Mouse (Mus musculus) embryonic stem cell, embryonic (primary cell): ENCODE data around the gene Hic1.

ENCODE experiments used
- CTCF ChIA-PET, 4 experiments: fragments of 300-600 bp in 2 of 4; fragments of 350-600 bp in 2 of 4; sonication (Branson Sonifier 250); formaldehyde crosslinking; loops; one replicate each; lab custom pipeline; 2022; ENCODE audit warnings: inconsistent platforms in 2 of 4; lab: Charles Lee
- POLR2A ChIA-PET, 4 experiments: fragments of 300-600 bp in 2 of 4; fragments of 350-600 bp in 2 of 4; sonication (Branson Sonifier 250); formaldehyde crosslinking; loops; one replicate each; lab custom pipeline; 2022; ENCODE audit warnings: antibody characterized with exemption in 4 of 4, inconsistent platforms in 1 of 4; lab: Charles Lee

The Hic1 gene

GRCm38 (mm10) chr11:75169405-75170080, at the start of gene Hic1:
TSS of gene Hic1 (minus strand) at chr11:75169519.
- ChIA-PET CTCF (interaction anchor here (0.6 to 3.4 kb wide), 76 partner anchors 8 to 1396 kb away, joined by 3 to 35 read pairs (median 4); partner anchors contain the start of genes Dph1 (in 2 of the 4), Ovca2 (in 2 of the 4), Rtn4rl1 (in 2 of the 4) and Mnt (in 1 of the 4)), POLR2A (interaction anchor here in 3 of 4 experiments (0.5 to 3.1 kb wide), 41 partner anchors 9 to 551 kb away, joined by 3 to 22 read pairs (median 4); partner anchors contain the start of genes Rtn4rl1 (in 2 of the 3), Dph1 (in 1 of the 3), Ovca2 (in 1 of the 3) and Smg6 (in 1 of the 3))

DNA sequence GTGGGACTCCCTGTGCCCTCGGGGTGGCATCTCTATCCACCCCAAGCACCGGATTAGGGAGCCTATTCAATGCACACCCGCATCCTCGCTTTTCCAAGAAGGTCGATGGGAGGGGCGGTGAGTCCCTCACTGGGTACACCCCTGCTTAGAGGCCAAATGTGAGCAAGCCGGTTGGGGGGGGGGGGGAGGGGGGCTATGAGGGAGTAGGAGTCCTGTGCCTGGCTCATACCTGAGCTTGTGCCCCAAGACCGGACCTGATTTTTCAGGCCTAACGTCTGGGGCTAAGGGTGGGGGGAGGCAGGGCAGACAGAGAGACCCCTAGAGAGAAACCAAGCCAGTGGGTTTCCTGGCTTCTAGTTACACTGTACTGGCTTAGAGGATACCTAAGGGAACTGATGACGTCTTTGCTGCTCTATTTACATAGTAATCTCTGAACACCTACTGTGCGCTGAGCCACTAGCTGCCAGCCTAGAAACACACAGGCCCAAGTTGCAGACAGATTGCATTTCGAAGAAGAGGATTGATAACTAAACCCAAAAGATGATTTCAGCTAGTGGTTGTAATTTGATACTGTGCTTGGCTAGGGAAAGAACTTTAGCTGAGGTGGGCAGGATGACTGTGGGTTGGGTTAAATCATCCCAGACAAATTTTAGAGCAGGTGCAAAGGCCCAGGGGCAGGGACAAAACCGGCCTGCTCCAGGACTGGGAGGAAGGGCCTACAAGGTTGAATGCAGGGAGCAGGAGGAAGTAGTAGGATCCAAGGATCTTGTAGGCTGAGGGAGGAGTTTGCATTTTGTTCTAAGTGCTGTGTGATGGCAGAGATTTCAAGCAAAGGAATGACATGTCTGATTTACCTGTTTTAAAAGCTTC, 45.0 kb upstream of the Hic1 start:
- ChIA-PET CTCF (interaction anchor here in 3 of 4 experiments (0.7 to 1.2 kb wide), 5 partner anchors 14 to 88 kb away, joined by 3 to 5 read pairs (median 4); no protein-coding TSS in a partner anchor), POLR2A (interaction anchor here (0.5 to 3.4 kb wide), 22 partner anchors 8 to 435 kb away, joined by 3 to 17 read pairs (median 4); partner anchors contain the start of genes Ovca2 (in 1 of the 4), Rpa1 (in 1 of the 4), Rtn4rl1 (in 1 of the 4) and Smyd4 (in 1 of the 4))

DNA sequence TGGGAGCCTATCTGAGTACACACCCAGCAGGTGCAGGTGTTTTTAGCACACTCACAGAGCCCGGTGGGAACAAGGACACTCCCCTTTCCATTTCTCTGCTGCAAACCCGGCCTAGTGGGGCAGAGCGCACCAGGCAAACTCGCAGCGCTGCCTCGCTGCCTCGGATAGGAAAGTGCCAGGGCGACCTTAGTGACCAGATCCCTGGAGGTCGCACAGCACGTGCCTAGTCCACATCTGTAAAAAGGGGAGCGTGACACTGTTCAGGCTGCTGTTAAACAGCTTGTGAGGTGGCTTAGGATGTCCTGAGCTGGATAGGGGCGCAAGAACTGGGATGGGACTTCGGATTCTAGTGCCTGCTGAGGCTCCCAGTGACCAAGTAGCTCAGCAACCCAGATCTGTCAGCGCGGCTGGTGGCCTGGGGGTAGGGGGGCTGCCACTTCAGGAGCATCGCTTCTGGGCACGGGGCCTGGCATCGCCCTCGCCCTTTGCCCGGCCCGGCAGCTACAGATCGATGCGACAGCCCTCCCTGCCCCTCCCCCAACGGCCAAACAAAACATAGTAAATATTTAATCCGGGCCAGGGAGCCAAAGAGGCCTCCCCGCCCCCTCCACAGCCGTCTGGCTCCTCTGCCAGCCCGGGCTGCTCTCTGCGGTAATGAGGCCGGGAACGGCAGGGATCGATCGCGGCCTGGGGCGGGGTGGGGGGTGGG, 44.2 kb upstream of the Hic1 start:
- ChIA-PET CTCF (interaction anchor here in 2 of 4 experiments (0.7 to 1.2 kb wide), 3 partner anchors 77 to 89 kb away, joined by 3 to 4 read pairs (median 4); no protein-coding TSS in a partner anchor), POLR2A (interaction anchor here (0.5 to 3.4 kb wide), 13 partner anchors 8 to 436 kb away, joined by 3 to 17 read pairs (median 3); partner anchors contain the start of genes Rpa1 (in 1 of the 4), Rtn4rl1 (in 1 of the 4) and Smyd4 (in 1 of the 4))

- CTCF ChIA-PET, result interaction anchor here in 1 of 4 experiments (0.6 to 1.1 kb wide), 2 partner anchors 78 to 289 kb away, joined by 3 to 4 read pairs; no protein-coding TSS in a partner anchor
- POLR2A ChIA-PET, result interaction anchor here in 2 of 4 experiments (0.9 to 3.4 kb wide), 5 partner anchors 17 to 248 kb away, joined by 3 to 17 read pairs (median 3); partner anchors contain the start of genes Rpa1 (in 2 of the 2), Smyd4 (in 2 of the 2), Rtn4rl1 (in 1 of the 2) and Tlcd2 (in 1 of the 2)
Observed at GRCm38 (mm10) chr11:75212876-75213275, 43.6 kb upstream of the Hic1 start.

DNA sequence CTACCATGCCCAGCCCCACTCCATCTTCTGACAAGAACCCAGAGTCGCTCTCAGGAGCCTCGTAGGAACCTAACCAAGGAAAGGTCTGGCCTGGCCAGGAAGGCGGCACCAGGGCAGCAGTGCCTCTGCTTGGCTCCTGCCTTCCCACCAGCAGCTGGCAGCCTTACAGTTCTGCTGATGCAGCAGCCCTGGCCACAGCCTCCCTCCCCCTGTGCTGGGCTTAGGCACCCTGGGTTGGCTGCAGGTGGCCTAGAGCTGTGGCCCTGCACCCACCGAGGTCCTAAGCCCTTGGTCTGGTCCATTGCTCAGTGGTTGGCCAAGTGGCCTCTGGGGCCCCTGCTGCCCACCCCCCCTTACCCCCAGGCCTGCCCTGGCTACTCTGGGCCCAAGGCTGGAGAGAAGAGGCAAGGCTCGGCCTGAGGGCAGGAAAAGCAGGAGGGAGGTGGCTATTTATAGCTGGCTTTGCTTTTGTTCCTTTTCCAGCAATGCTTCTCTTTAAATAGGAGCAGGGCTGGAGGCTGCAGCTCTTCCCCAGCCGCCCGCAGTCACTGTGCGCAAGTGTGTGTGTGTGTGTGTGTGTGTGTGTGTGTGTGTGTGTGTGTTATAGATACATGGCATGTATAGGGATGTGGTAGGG, 42.8 kb upstream of the Hic1 start:
- CTCF ChIA-PET, result interaction anchor here in 2 of 4 experiments (0.6 kb wide), 3 partner anchors 61 to 288 kb away, joined by 3 read pairs; no protein-coding TSS in a partner anchor
- POLR2A ChIA-PET, result interaction anchor here in 2 of 4 experiments (0.9 to 3.4 kb wide), 3 partner anchors 17 to 249 kb away, joined by 3 to 17 read pairs (median 3); partner anchors contain the start of genes Rpa1 (in 1 of the 2), Rtn4rl1 (in 1 of the 2), Smyd4 (in 1 of the 2) and Tlcd2 (in 1 of the 2)

GRCm38 (mm10) chr11:75210755-75211154, 41.4 kb upstream of the Hic1 start:
- POLR2A ChIA-PET, result interaction anchor here in 1 of 4 experiments (0.6 to 0.7 kb wide), 4 partner anchors 14 to 560 kb away, joined by 3 to 5 read pairs (median 4); no protein-coding TSS in a partner anchor

GRCm38 (mm10) chr11:75210093-75210492, 40.8 kb upstream of the Hic1 start:
- POLR2A ChIA-PET, result interaction anchor here in 2 of 4 experiments (0.6 to 2.0 kb wide), 4 partner anchors 10 to 41 kb away, joined by 3 to 7 read pairs (median 4); partner anchors contain the start of gene Hic1 (in 1 of the 2)
- CTCF ChIA-PET, result interaction anchor here in 3 of 4 experiments (0.6 to 1.8 kb wide), 4 partner anchors 17 to 190 kb away, joined by 3 to 6 read pairs (median 4); no protein-coding TSS in a partner anchor

More at GRCm38 (mm10) chr11:75210755-75211154, 41.4 kb upstream of the Hic1 start:
- CTCF ChIA-PET, result interaction anchor here in 2 of 4 experiments (0.6 to 1.8 kb wide), 2 partner anchors 21 kb away, joined by 4 to 6 read pairs; no protein-coding TSS in a partner anchor

DNA sequence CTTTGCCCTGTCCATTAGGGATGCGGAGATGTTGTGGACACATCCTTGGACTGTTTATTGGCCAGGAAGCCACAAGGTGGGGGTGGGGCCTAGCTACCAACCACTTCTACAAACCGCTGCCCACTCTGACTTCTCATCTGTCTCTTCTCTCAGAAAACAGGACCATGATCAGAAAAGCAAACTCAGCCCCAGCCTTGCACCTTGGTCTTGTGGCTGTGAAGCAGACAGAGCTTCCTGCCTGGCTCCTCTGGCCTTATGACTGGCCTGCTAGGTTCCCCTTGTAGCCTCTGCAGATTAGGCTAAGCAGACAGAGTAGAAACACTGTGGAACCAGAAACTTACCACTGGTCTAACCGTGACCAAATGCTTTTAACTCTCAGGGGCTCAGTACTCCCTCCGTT, 40.0 kb upstream of the Hic1 start:
- ChIA-PET POLR2A (interaction anchor here in 1 of 4 experiments (2.0 kb wide), 1 partner anchor 10 kb away, joined by 7 read pairs; no protein-coding TSS in a partner anchor), CTCF (interaction anchor here in 2 of 4 experiments (0.6 to 1.8 kb wide), 2 partner anchors 22 to 191 kb away, joined by 4 read pairs; no protein-coding TSS in a partner anchor)

GRCm38 (mm10) chr11:75206347-75206746, 37.0 kb upstream of the Hic1 start:
- ChIA-PET CTCF (interaction anchor here in 2 of 4 experiments (0.6 to 1.9 kb wide), 4 partner anchors 14 to 58 kb away, joined by 3 to 15 read pairs (median 6); partner anchors contain the start of genes Dph1 (in 1 of the 2) and Hic1 (in 1 of the 2)), POLR2A (interaction anchor here (0.6 to 2.4 kb wide), 16 partner anchors 8 to 382 kb away, joined by 3 to 13 read pairs (median 4); partner anchors contain the start of genes Dph1 (in 1 of the 4), Ovca2 (in 1 of the 4), Pitpna (in 1 of the 4) and Rpa1 (in 1 of the 4))

DNA sequence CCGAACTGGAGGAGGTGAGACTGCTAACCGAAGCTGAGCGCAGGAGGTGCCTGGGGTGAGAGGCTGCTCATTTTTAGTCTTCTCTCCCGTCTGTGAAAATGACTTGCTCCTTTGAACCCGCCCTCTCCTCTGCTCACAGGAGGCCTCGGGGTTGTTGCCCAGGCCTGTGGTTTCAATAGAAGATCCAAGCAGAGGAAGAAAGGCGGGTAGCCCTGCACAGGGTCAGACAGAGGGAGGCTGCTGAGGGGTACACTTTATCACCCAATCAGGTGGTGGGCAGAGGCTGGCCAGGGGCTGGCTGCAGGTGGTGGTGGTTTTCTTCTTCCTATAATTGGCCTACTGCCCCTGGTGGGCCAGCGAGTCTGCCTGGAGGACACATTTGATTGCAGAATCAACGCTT, 35.2 kb upstream of the Hic1 start:
- ChIA-PET CTCF (interaction anchor here in 2 of 4 experiments (0.5 to 1.4 kb wide), 4 partner anchors 12 to 306 kb away, joined by 3 to 4 read pairs (median 4); no protein-coding TSS in a partner anchor), POLR2A (interaction anchor here in 2 of 4 experiments (0.7 to 2.4 kb wide), 7 partner anchors 8 to 366 kb away, joined by 3 to 12 read pairs (median 6); partner anchors contain the start of gene Tlcd2 (in 1 of the 2))

GRCm38 (mm10) chr11:75203926-75204325, 34.6 kb upstream of the Hic1 start:
- ChIA-PET POLR2A (interaction anchor here in 2 of 4 experiments (0.7 to 2.1 kb wide), 8 partner anchors 9 to 365 kb away, joined by 3 to 12 read pairs (median 4); partner anchors contain the start of gene Tlcd2 (in 1 of the 2)), CTCF (interaction anchor here in 2 of 4 experiments (0.5 to 1.4 kb wide), 5 partner anchors 13 to 223 kb away, joined by 3 to 4 read pairs (median 3); no protein-coding TSS in a partner anchor)

DNA sequence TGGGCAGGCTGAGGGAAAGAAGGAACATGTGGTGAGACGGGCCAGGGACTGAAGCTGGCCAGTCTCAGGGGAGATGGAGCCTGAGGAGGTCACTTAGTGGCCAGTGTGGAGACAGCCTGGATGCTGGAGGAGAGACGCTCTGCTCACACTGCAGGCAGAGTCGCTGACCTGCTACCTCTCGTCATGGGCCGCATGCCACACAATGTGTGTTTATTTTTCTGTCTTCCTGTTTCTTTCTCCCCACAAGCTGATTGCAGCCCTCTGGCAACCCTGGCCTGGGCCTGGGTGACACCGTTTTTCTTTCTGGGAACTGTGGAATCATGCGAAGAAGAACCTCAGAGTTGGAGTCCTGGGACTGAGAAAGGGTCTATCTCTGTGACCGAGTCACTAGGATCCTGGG, 32.4 kb upstream of the Hic1 start:
- ChIA-PET CTCF (interaction anchor here in 2 of 4 experiments (0.7 kb wide), 2 partner anchors 89 to 192 kb away, joined by 3 read pairs; no protein-coding TSS in a partner anchor), POLR2A (interaction anchor here in 1 of 4 experiments (0.6 to 1.0 kb wide), 3 partner anchors 13 to 94 kb away, joined by 3 to 4 read pairs (median 3); no protein-coding TSS in a partner anchor)

DNA sequence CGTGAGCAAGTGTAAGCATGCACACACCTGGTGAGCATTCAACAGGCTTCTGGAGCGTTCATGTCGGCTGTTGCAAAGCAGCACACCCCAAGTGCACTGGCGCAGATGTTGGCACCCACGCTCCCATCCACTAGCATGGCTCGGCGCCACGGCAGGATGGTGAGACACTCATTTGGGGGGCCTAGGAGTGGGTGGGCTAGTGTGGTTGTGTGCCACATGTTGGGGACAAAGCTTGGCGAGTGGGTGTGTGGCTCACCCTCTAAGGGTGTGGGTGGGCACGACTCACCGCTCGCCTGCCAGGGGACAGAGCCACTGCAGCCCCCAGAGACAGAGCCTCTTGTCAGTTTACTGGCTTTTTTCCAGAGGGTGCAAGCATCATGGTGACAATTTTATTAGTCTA, 31.6 kb upstream of the Hic1 start:
- ChIA-PET CTCF (no interaction called here), POLR2A (interaction anchor here in 1 of 4 experiments (0.9 to 1.0 kb wide), 2 partner anchors 14 to 94 kb away, joined by 3 read pairs; no protein-coding TSS in a partner anchor)

- POLR2A ChIA-PET, result interaction anchor here in 2 of 4 experiments (0.7 to 1.7 kb wide), 7 partner anchors 9 to 310 kb away, joined by 3 to 7 read pairs (median 3); partner anchors contain the start of genes Rilp (in 1 of the 2), Rpa1 (in 1 of the 2) and Smyd4 (in 1 of the 2)
- CTCF ChIA-PET, result interaction anchor here in 2 of 4 experiments (0.6 to 1.5 kb wide), 3 partner anchors 14 to 358 kb away, joined by 3 to 9 read pairs (median 5); no protein-coding TSS in a partner anchor
Observed at GRCm38 (mm10) chr11:75199951-75200350, 30.6 kb upstream of the Hic1 start.

DNA sequence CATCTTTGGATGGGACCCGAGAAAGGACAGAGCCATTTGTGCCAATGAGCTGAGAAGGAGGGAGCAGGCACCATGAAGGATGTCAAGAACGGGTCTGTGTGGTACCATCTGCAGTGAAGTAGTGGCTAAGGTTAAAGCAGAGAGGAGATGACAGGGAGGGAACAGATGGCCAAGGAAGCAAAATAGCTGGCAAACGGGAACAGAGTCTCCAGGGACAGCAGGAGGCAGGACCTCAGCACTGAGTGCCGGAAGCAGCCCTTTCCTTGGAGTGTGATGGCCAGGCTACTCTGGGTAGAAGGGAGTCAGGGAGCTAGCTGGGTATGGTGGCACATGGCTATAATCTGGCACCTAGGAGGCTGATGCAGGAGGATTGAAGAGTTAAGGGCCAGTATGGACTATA, 29.5 kb upstream of the Hic1 start:
- POLR2A ChIA-PET, result interaction anchor here in 2 of 4 experiments (0.9 to 1.7 kb wide), 4 partner anchors 16 to 149 kb away, joined by 3 to 5 read pairs (median 3); partner anchors contain the start of genes Rpa1 (in 1 of the 2) and Smyd4 (in 1 of the 2)

More for the DNA sequence above, 29.5 kb upstream of the Hic1 start:
- CTCF ChIA-PET, result no interaction called here
